Mouse (Mus musculus) stomach, embryonic 14.5 days (tissue): ENCODE measurements around the gene Mid1. TPM values are rescaled to one million over a fixed set of nuclear protein-coding genes. Genes with fewer than 3 reads are reported as not detected.

Source experiments
- ATAC-seq: fragments of 200-750 bp; cut with Nextera tagmentation; 2 replicates; pipeline ENCODE4 v1.8.0; 2017; ENCODE audit warnings: low read depth, moderate TSS enrichment; ENCODE audit not compliant: insufficient number of reproducible peaks, insufficient read depth, low FRiP score
- H3K27ac ChIP-seq: fragments of 300-500 bp; sonication (generic); 2 replicates; pipeline ENCODE4 v1.5.1; 2014; ENCODE audit warnings: mild to moderate bottlenecking, low read length, moderate library complexity, mixed read lengths
- H3K27me3 ChIP-seq: fragments of 300-500 bp; sonication (generic); 2 replicates; pipeline ENCODE4 v1.6.1; 2014; ENCODE audit warnings: low read length, control low read depth, mixed read lengths; ENCODE audit not compliant: control insufficient read depth, insufficient read depth
- H3K36me3 ChIP-seq: fragments of 300-500 bp; sonication (generic); 2 replicates; pipeline ENCODE4 v1.6.1; 2014; ENCODE audit warnings: mild to moderate bottlenecking, control low read depth, low read length, moderate library complexity, mixed read lengths; ENCODE audit not compliant: control insufficient read depth, insufficient read depth
- H3K4me1 ChIP-seq: fragments of 300-500 bp; sonication (generic); 2 replicates; pipeline ENCODE4 v1.6.1; 2014; ENCODE audit warnings: low read length, control low read depth, mixed read lengths; ENCODE audit not compliant: control insufficient read depth, insufficient read depth
- H3K4me2 ChIP-seq: fragments of 300-500 bp; sonication (generic); replicated peaks from 2 replicates; pipeline ENCODE4 v1.6.1; 2014; ENCODE audit warnings: low read depth, low read length, control low read depth
- H3K4me3 ChIP-seq: fragments of 300-500 bp; sonication (generic); 2 replicates; pipeline ENCODE4 v1.5.1; 2014; ENCODE audit warnings: low read depth, low read length, control low read depth
- H3K9ac ChIP-seq: fragments of 300-500 bp; sonication (generic); replicated peaks from 2 replicates; pipeline ENCODE4 v1.6.1; 2014; ENCODE audit warnings: low read depth, mild to moderate bottlenecking, control low read depth, low read length, moderate library complexity, mixed read lengths
- H3K9me3 ChIP-seq: fragments of 300-500 bp; sonication (generic); 2 replicates; pipeline ENCODE4 v1.6.1; 2016; ENCODE audit warnings: low read depth, low read length, control low read depth; ENCODE audit not compliant: control insufficient read depth
- WGBS: fragments of 180-500 bp; shearing (Covaris S2); extraction: QIAGEN DNeasy Blood & Tissue Kit; methylation state at CpG from one replicate; pipeline ENCODE4 v1.1.7; 2014; 5-methylcytosine and 5-hydroxymethylcytosine counted together
- polyA plus RNA-seq: library from polyadenylated mRNA; unstranded; fragments of >200 nt; fragmentation: Nextera tagmentation; extraction: Ambion mirVana; gene quantifications from 2 replicates; pipeline ENCODE4 v1.2.1, GENCODE M21; 2014

The Mid1 gene
- polyA plus RNA-seq, 1 experiment from 2014 or later: 14.4 TPM

- H3K27ac ChIP-seq: peak overlapping the region; percentile 30; the same call in 1 of the 2 replicates
- peak overlapping the region; percentile 57 for H3K4me2 ChIP-seq
- no peak overlapping the region for H3K9ac ChIP-seq
- 0 out of 2 replicates have a peak, but pooled peaks cover 2% of the 10 kb centered on the region for H3K27me3 ChIP-seq
- peak overlapping the region; percentile 46 for H3K4me3 ChIP-seq
- H3K9me3 ChIP-seq: no peaks in the 10 kb centered on the region
- H3K4me1 ChIP-seq: peaks cover 5% of the 10 kb centered on the region; the same call in 1 of the 2 replicates
- no peaks in the 10 kb centered on the region for H3K36me3 ChIP-seq
- 46% methylated on average over 10 of the region's 10 CpGs for WGBS
- no peak for ATAC-seq
These were observed 196.5 kb downstream of the Mid1 start for GRCm38 (mm10) chrX:169881253-169882219.

- ATAC-seq: no peak
- Histone ChIP-seq H3K4me2 (no peak overlapping the region; the same call in 1 of the 2 replicates), H3K36me3 (no peaks in the 10 kb centered on the region), H3K27me3 (0 out of 2 replicates have a peak, but pooled peaks cover 2% of the 10 kb centered on the region), H3K27ac (no peak overlapping the region), H3K9me3 (no peaks in the 10 kb centered on the region), H3K4me3 (no peak overlapping the region), H3K9ac (no peak overlapping the region), H3K4me1 (peaks cover 5% of the 10 kb centered on the region; the same call in 1 of the 2 replicates)
- 83% methylated on average over 1 of the region's 1 CpGs for WGBS
These were observed 197.2 kb downstream of the Mid1 start for GRCm38 (mm10) chrX:169882220-169882609.

GRCm38 (mm10) chrX:169883536-169884272 lies 198.7 kb downstream of the Mid1 start:
- no peak overlapping the region for H3K4me3 ChIP-seq
- no peaks in the 10 kb centered on the region for H3K36me3 ChIP-seq
- no peak overlapping the region for H3K9ac ChIP-seq
- no peak overlapping the region for H3K27ac ChIP-seq
- H3K4me2 ChIP-seq: no peak overlapping the region
- peaks cover 5% of the 10 kb centered on the region; the same call in 1 of the 2 replicates for H3K4me1 ChIP-seq
- H3K9me3 ChIP-seq: no peaks in the 10 kb centered on the region
- no peak for ATAC-seq
- WGBS: 54% methylated on average over 8 of the region's 8 CpGs
- H3K27me3 ChIP-seq: 0 out of 2 replicates have a peak, but pooled peaks cover 2% of the 10 kb centered on the region

- H3K9me3 ChIP-seq: no peaks in the 10 kb centered on the region
- no peaks in the 10 kb centered on the region for H3K27me3 ChIP-seq
- 62% methylated on average over 4 of the region's 4 CpGs for WGBS
- no peak overlapping the region for H3K9ac ChIP-seq
- H3K4me1 ChIP-seq: no peaks in the 10 kb centered on the region
- ATAC-seq: no peak
- H3K27ac ChIP-seq: no peak overlapping the region
- no peaks in the 10 kb centered on the region for H3K36me3 ChIP-seq
- no peak overlapping the region for H3K4me3 ChIP-seq
- no peak overlapping the region for H3K4me2 ChIP-seq
These were observed 205.5 kb downstream of the Mid1 start for GRCm38 (mm10) chrX:169890541-169890940.

- no peak for ATAC-seq
- no peak overlapping the region for H3K27ac ChIP-seq
- H3K9ac ChIP-seq: no peak overlapping the region
- no peaks in the 10 kb centered on the region for H3K27me3 ChIP-seq
- H3K4me2 ChIP-seq: no peak overlapping the region
- no peaks in the 10 kb centered on the region for H3K4me1 ChIP-seq
- no peak overlapping the region for H3K4me3 ChIP-seq
- H3K9me3 ChIP-seq: no peaks in the 10 kb centered on the region
- H3K36me3 ChIP-seq: no peaks in the 10 kb centered on the region
These were observed 207.1 kb downstream of the Mid1 start for GRCm38 (mm10) chrX:169892100-169892499.

- H3K36me3 ChIP-seq: no peaks in the 10 kb centered on the region
- H3K27me3 ChIP-seq: no peaks in the 10 kb centered on the region
- H3K27ac ChIP-seq: no peak overlapping the region
- no peak for ATAC-seq
- 71% methylated on average over 2 of the region's 2 CpGs for WGBS
- H3K4me1 ChIP-seq: no peaks in the 10 kb centered on the region
- no peak overlapping the region for H3K9ac ChIP-seq
- no peak overlapping the region for H3K4me2 ChIP-seq
- H3K9me3 ChIP-seq: no peaks in the 10 kb centered on the region
- H3K4me3 ChIP-seq: no peak overlapping the region
These were observed 207.6 kb downstream of the Mid1 start for GRCm38 (mm10) chrX:169892631-169893030.

GRCm38 (mm10) chrX:169899227-169899950 lies 214.4 kb downstream of the Mid1 start:
- no peak overlapping the region for H3K4me3 ChIP-seq
- H3K4me1 ChIP-seq: no peaks in the 10 kb centered on the region
- H3K36me3 ChIP-seq: no peaks in the 10 kb centered on the region
- ATAC-seq: no peak
- no peaks in the 10 kb centered on the region for H3K9me3 ChIP-seq
- no peak overlapping the region for H3K4me2 ChIP-seq
- WGBS: 46% methylated on average over 3 of the region's 3 CpGs
- no peak overlapping the region for H3K9ac ChIP-seq
- H3K27me3 ChIP-seq: no peaks in the 10 kb centered on the region
- no peak overlapping the region for H3K27ac ChIP-seq

- no peak for ATAC-seq
- no peak overlapping the region for H3K9ac ChIP-seq
- H3K27me3 ChIP-seq: no peaks in the 10 kb centered on the region
- H3K27ac ChIP-seq: no peak overlapping the region
- H3K9me3 ChIP-seq: no peaks in the 10 kb centered on the region
- no peak overlapping the region for H3K4me2 ChIP-seq
- H3K4me3 ChIP-seq: no peak overlapping the region
- H3K4me1 ChIP-seq: 0 out of 2 replicates have a peak, but pooled peaks cover 4% of the 10 kb centered on the region
- H3K36me3 ChIP-seq: no peaks in the 10 kb centered on the region
These were observed 217.9 kb downstream of the Mid1 start for GRCm38 (mm10) chrX:169902860-169903259.
